Mouse (Mus musculus): ENCODE results near the gene Dlgap1.

- no peak for TF ChIP-seq CTCF (IDR thresholded peaks at IDR 0.05)
- no peak for TF ChIP-seq POLR2A (IDR thresholded peaks at IDR 0.05; ENCODE audit: insufficient read depth, low read depth, low read length)
Measured at GRCm38 (mm10) chr17:70427866-70428265, 459.0 kb downstream of the Dlgap1 start.

All from heart, adult 2 months (tissue).